Mouse (Mus musculus): ENCODE measurements around the gene Gm49337.

GRCm38 (mm10) chr4:116142269-116142668, 30.9 kb upstream of the Gm49337 start:
- TF ChIP-seq CTCF (IDR thresholded peaks at IDR 0.05; ENCODE audit: control insufficient read depth, insufficient read depth, low read length) = no peak
- TF ChIP-seq POLR2A (IDR thresholded peaks at IDR 0.05; ENCODE audit: borderline replicate concordance, control insufficient read depth, low read depth, low read length) = no peak

All from bone marrow, adult 2 months (tissue).